Mouse (Mus musculus): ENCODE data around the gene Rfc5. TPM values are rescaled to one million over a fixed set of nuclear protein-coding genes. Genes with fewer than 3 reads are reported as not detected.
A peak's percentile ranks its signal among the peaks of the same experiment; 100 is the strongest.

The Rfc5 gene
- total and polyA plus RNA-seq, 2 experiments from 2014 or later = 19.2 to 19.8 TPM

DNA sequence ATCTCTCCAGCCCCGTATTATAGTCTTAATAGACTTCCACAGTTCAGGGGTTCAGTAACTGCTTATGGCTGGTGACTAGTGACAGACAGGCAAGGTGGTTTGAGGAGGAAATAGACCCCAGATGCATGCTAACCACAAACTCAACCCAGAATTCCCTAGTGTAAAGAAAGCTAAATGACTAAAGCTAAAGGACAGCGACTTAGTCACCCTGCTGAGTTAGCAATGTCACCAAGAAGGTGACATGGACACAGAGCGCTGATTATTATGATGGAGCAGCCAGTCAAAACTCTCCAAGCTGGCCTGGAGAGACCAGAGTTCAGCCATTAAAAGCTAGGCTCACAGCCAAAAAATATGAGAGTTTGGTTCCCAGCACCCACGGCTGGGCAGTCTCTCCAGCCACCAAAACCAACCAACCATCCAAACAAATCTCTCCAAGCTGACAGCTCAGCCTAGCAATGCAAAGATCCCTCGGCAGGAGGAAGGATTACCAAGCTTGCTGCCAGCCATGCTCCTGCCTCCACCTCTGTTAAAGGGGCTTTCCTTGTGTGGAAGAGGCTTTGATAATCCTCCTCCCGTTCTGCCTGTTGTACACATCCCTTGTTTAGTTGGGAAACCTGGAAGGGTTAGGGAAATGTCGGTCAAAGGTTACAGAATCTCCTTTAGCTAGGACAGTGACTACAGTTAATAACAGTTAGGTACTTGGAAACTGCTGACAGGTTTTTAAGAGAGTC is 29.2 kb downstream of the Rfc5 start:
- no peak for ATAC-seq (ENCODE audit: insufficient read depth, low read depth)
- DNase-seq (ENCODE audit: low spot score) = peak; percentile 28
- H3K9ac ChIP-seq (replicated peaks; ENCODE audit: low read depth, low read length) = no peak overlapping the region
- TF ChIP-seq EP300 (IDR thresholded peaks at IDR 0.05; ENCODE audit: low read depth) = no peak
- TF ChIP-seq CTCF (IDR thresholded peaks at IDR 0.05; ENCODE audit: low read depth) = no peak
- peak overlapping the region; percentile 40 for H3K4me2 ChIP-seq (ENCODE audit: low read depth, low read length)
- H3K27me3 ChIP-seq (ENCODE audit: control insufficient read depth, insufficient read depth, low read length) = no peaks in the 10 kb centered on the region
- peaks cover 69% of the 10 kb centered on the region for H3K4me1 ChIP-seq (ENCODE audit: control insufficient read depth, insufficient read depth)
- peaks cover 11% of the 10 kb centered on the region for H3K36me3 ChIP-seq (replicated peaks; ENCODE audit: control insufficient read depth, insufficient read depth, low read length)
- 24% methylated on average over 7 of the region's 7 CpGs for WGBS
- no peak overlapping the region for H3K4me3 ChIP-seq (ENCODE audit: low read depth, low read length)
- peak overlapping the region; percentile 92 for H3K27ac ChIP-seq (ENCODE audit: low read depth)
- no peaks in the 10 kb centered on the region for H3K9me3 ChIP-seq (replicated peaks; ENCODE audit: control insufficient read depth, low read length)

- H3K27ac ChIP-seq (ENCODE audit: low read depth) = 0 out of 2 replicates have a peak overlapping the region, but pooled peaks have one; percentile 93
- TF ChIP-seq CTCF (IDR thresholded peaks at IDR 0.05; ENCODE audit: low read depth) (peak; percentile 55), EP300 (IDR thresholded peaks at IDR 0.05; ENCODE audit: low read depth) (no peak)
- peaks cover 65% of the 10 kb centered on the region for H3K4me1 ChIP-seq (ENCODE audit: control insufficient read depth, insufficient read depth)
- DNase-seq (ENCODE audit: low spot score) (peak; percentile 45), ATAC-seq (ENCODE audit: insufficient read depth, low read depth) (no peak)
- H3K9ac ChIP-seq (replicated peaks; ENCODE audit: low read depth, low read length) = no peak overlapping the region
- peak overlapping the region; percentile 83 for H3K4me2 ChIP-seq (ENCODE audit: low read depth, low read length)
- peak overlapping the region; percentile 86 for H3K4me3 ChIP-seq (ENCODE audit: low read depth, low read length)
- WGBS = 46% methylated on average over 11 of the region's 11 CpGs
- no peaks in the 10 kb centered on the region for H3K9me3 ChIP-seq (replicated peaks; ENCODE audit: control insufficient read depth, low read length)
- H3K27me3 ChIP-seq (ENCODE audit: control insufficient read depth, insufficient read depth, low read length) = no peaks in the 10 kb centered on the region
- H3K36me3 ChIP-seq (replicated peaks; ENCODE audit: control insufficient read depth, insufficient read depth, low read length) = peaks cover 2% of the 10 kb centered on the region; the same call in 1 of the 2 replicates
Measured at GRCm38 (mm10) chr5:117358725-117359124, 30.1 kb downstream of the Rfc5 start.

GRCm38 (mm10) chr5:117358248-117358630 is 30.6 kb downstream of the Rfc5 start:
- ATAC-seq (ENCODE audit: insufficient read depth, low read depth) (no peak), DNase-seq (ENCODE audit: low spot score) (no peak)
- H3K36me3 ChIP-seq (replicated peaks; ENCODE audit: control insufficient read depth, insufficient read depth, low read length) = no peaks in the 10 kb centered on the region
- 8% methylated on average over 6 of the region's 6 CpGs for WGBS
- H3K4me2 ChIP-seq (ENCODE audit: low read depth, low read length) = peak overlapping the region; percentile 83
- H3K4me3 ChIP-seq (ENCODE audit: low read depth, low read length) = peak overlapping the region; percentile 86
- no peaks in the 10 kb centered on the region for H3K9me3 ChIP-seq (replicated peaks; ENCODE audit: control insufficient read depth, low read length)
- no peaks in the 10 kb centered on the region for H3K27me3 ChIP-seq (ENCODE audit: control insufficient read depth, insufficient read depth, low read length)
- TF ChIP-seq EP300 (IDR thresholded peaks at IDR 0.05; ENCODE audit: low read depth) = no peak
- TF ChIP-seq CTCF (IDR thresholded peaks at IDR 0.05; ENCODE audit: low read depth) = no peak
- peaks cover 60% of the 10 kb centered on the region for H3K4me1 ChIP-seq (ENCODE audit: control insufficient read depth, insufficient read depth)
- peak overlapping the region; percentile 93 for H3K27ac ChIP-seq (ENCODE audit: low read depth)
- peak overlapping the region; percentile 92 for H3K9ac ChIP-seq (replicated peaks; ENCODE audit: low read depth, low read length)

- H3K9ac ChIP-seq (replicated peaks; ENCODE audit: low read depth, low read length) = peak overlapping the region; percentile 92
- peaks cover 55% of the 10 kb centered on the region for H3K4me1 ChIP-seq (ENCODE audit: control insufficient read depth, insufficient read depth)
- H3K4me2 ChIP-seq (ENCODE audit: low read depth, low read length) = peak overlapping the region; percentile 83
- peak overlapping the region; percentile 86 for H3K4me3 ChIP-seq (ENCODE audit: low read depth, low read length)
- H3K9me3 ChIP-seq (replicated peaks; ENCODE audit: control insufficient read depth, low read length) = no peaks in the 10 kb centered on the region
- H3K36me3 ChIP-seq (replicated peaks; ENCODE audit: control insufficient read depth, insufficient read depth, low read length) = peaks cover 3% of the 10 kb centered on the region; the same call in 1 of the 2 replicates
- DNase-seq (ENCODE audit: low spot score) = no peak
- no peak for TF ChIP-seq EP300 (IDR thresholded peaks at IDR 0.05; ENCODE audit: low read depth)
- TF ChIP-seq CTCF (IDR thresholded peaks at IDR 0.05; ENCODE audit: low read depth) = no peak
- H3K27ac ChIP-seq (ENCODE audit: low read depth) = peak overlapping the region; percentile 93
- under 1% methylated on average over 34 of the region's 49 CpGs for WGBS
- ATAC-seq (ENCODE audit: insufficient read depth, low read depth) = peak; percentile 26
- H3K27me3 ChIP-seq (ENCODE audit: control insufficient read depth, insufficient read depth, low read length) = no peaks in the 10 kb centered on the region
Measured at GRCm38 (mm10) chr5:117357478-117358247, 31.2 kb downstream of the Rfc5 start.

GRCm38 (mm10) chr5:117357129-117357477 is 31.7 kb downstream of the Rfc5 start, which contains the start of gene Wsb2:
TSS of gene Wsb2 (plus strand) at chr5:117357304.
- Histone ChIP-seq H3K4me2 (ENCODE audit: low read depth, low read length) (peak within 1 kb of the TSS; percentile 83), H3K9ac (replicated peaks; ENCODE audit: low read depth, low read length) (peak within 1 kb of the TSS; percentile 92), H3K27me3 (ENCODE audit: control insufficient read depth, insufficient read depth, low read length) (no peaks in the 10 kb centered on the region), H3K4me3 (ENCODE audit: low read depth, low read length) (peak within 1 kb of the TSS; percentile 86), H3K9me3 (replicated peaks; ENCODE audit: control insufficient read depth, low read length) (no peaks in the 10 kb centered on the region), H3K36me3 (replicated peaks; ENCODE audit: control insufficient read depth, insufficient read depth, low read length) (peaks cover 7% of the 10 kb centered on the region; the same call in 1 of the 2 replicates), H3K27ac (ENCODE audit: low read depth) (peak within 1 kb of the TSS; percentile 93), H3K4me1 (ENCODE audit: control insufficient read depth, insufficient read depth) (peaks cover 49% of the 10 kb centered on the region)
- DNase-seq (ENCODE audit: low spot score) = peak; percentile 71
- no peak for TF ChIP-seq EP300 (IDR thresholded peaks at IDR 0.05; ENCODE audit: low read depth)
- no peak for TF ChIP-seq CTCF (IDR thresholded peaks at IDR 0.05; ENCODE audit: low read depth)
- peak; percentile 72 for ATAC-seq (ENCODE audit: insufficient read depth, low read depth)
- WGBS = 0% methylated on average over 8 of the region's 54 CpGs

Measured in heart, postnatal 0 days (tissue).